Mouse (Mus musculus): ENCODE results near the gene Wipf1.
"Not testable (repeated sequence)": the region's sequence is repeated elsewhere in the genome, so short reads cannot be mapped to it uniquely, and the experiment has no call there.

Wipf1 gene

DNA sequence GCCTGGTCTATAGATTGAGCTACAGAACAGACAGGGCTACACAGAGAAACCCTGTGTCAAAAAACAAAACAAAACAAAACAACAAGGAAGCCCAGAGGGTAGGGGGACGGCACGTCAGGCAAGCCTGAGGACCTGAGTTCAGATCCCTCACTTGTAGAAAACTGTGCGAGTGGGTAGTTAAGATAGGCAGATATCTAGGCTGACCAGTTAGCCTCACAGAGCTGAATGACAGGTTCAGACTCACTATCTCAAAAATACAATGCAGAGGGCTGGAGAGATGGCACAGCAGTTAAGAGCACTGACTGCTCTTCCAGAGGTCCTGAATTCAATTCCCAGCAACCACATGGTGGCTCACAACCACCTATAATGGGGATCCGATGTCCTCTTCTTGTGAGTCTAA lies 23.2 kb downstream of the Wipf1 start:
- not testable (repeated sequence) for DNase-seq (ENCODE audit: low spot score)

DNA sequence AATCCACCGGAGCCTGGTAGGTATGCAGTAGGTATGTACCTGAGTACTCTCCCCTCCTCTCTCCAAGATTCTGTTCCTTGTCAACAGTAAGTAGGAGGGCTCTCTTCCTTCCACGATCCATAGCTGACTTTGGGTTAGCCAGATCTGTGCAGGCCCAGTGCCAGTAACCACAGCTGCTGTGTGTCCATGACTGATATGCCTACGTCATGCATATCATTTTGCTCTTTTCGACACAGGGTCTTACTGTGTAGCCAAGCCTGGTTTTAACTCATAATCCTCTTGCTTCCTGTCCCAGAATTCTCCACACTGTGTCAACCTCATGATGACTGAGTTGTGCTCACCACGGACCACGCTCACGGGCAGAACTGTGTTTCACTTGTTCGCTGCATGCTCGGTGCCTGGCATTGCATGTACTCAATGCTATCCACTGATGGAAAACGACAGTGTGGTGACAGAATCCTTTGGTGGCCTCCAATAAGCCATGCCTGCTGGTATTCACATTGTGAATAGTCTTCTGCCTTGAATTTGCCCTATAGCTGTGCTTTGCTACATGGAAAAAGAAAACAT lies 26.6 kb downstream of the Wipf1 start:
- no peak for DNase-seq (ENCODE audit: low spot score)

DNA sequence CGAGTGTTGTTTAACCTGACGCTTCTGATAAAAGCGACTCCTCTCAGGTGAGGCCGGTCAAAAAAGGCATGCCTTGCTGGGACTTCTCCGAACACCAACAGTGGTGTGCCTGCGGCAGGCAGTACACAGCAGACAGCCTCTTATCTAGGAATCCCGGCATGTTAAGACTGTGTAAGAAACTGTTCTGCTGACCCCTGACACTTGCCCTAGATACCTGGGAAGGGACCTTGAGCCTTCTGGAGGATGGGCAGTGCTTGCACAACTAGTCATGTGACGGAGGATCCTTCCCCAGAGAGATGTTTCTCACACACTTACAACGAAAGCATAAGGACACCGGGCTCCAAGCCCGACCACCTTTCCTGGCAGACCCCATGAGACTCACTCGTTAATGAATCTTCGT lies 28.7 kb downstream of the Wipf1 start:
- no peak for DNase-seq (ENCODE audit: low spot score)

DNA sequence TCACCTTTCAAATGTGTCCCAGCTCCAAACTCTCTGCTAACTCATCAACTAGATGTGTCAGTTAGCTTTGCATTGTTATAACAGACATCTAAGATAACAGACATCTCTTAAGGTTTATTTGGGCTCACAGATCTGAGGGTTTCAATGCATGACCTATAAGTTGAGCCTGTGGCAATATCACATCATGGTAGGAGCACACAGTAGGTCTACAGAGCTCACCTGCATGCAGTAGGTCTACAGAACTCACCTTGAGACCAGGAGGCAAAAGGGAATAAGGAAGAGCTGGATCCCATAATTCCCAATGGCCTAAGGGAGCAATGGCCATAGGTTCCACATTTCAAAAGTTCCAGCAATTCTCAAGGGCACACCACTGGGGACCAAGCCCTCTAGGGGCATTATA lies 31.2 kb downstream of the Wipf1 start:
- no peak for DNase-seq (ENCODE audit: low spot score)

DNA sequence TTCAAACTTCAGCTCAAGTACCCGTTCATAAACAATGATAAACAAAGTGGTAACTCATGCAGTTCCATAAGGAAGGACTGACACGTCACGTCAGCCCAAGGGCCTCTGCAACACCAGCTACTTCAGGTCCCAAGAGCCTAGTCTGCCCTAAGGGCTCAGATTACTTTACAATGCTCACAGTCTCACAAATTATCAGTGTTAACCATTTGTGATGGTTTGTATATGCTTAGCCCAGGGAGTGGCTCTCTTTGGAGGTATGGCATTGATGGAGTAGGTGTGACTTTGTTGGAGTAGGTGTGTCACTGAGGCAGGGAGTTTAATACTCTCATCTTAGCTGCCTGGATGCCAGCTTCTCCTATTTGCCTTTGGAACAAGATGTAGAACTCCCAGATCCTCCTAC lies 32.0 kb downstream of the Wipf1 start:
- DNase-seq (ENCODE audit: low spot score): no peak

DNA sequence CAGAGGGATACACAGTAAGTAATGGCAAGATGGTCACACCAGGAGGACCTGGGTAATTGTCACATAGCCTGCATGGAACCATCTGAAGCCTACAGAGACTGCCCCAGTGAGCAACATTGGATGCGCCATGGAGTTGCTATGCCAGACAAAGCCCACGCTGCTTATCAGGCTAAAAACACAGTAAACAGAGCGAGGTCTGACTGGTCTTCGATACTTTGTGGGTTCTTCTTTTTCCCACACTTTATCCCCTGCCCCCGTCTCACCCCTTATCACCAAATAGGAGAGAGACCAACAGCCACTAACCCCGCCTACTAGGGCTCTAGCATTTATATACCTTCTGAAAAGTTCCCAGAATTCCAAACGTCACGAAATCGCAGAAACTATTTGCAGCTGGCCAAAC lies 32.6 kb downstream of the Wipf1 start:
- DNase-seq (ENCODE audit: low spot score): no peak

DNA sequence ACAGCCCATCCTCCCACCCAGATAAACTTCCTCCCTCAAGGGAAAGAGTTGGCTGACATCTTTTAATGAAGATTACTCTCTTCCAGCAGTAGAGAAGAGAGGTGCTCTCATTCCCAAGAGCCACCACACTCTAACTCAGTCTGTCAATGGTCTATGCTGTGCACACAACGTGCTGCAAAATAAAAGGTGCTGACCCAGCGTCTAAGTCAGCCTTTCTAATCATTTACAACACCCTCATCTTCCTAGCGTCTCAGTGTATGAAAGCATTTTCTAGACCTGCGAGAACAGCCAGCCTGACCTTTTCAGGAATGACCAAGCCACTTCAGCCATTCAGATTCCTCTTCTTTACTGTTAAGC lies 33.2 kb downstream of the Wipf1 start:
- DNase-seq (ENCODE audit: low spot score): no peak

DNA sequence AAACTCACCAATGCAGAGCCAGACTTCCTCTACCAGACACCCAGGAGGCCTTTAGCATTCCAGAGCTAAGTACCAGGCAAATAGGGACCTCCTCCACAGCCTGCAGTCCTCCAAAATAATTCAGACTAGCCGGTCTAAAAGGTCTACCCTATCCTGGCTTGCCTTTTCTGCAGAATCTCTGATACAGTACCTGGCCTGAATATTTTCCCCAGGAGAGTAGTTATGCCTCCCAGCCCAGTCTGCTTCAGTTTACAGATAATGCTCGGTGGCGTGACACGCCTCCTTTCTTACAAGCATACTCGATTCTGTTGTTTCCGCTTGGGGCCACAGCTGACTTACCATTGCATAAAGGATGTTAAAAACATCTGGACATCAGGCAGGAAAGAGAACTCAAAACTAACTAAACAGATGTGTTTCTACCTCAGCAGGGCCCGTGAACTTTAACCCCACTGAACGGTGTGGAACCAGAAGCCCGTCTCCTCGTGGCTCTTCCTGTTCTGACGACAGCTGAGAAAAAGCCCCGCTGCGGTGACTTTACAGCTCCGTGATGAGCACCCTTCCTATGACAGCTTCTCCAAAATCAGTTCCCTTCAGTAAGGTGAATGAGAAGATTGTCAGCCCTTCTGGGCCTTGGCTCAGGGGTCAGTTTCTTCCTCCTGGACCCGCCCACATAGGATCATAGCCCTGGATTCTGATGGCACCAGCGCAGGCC lies 33.8 kb downstream of the Wipf1 start:
- DNase-seq (ENCODE audit: low spot score): no peak

DNA sequence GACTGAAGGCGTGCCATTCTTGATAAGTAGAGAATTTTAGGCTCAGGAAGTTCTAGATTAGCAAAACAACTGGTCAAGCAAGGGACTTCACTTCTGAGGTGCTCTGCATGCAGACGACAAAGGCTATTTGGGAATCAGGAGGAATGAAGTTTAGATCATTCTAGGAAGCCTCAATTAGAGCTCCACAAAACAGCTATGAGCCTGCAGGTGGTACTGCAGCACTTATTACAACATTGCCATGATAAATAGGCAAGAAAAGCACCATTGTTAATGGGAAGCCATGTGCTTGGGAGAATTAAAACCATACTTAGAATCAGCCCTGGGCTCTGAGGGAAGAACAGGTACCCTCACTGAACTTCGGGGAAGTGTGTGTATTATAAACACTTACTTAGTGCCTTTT lies 36.0 kb downstream of the Wipf1 start:
- DNase-seq (ENCODE audit: low spot score): no peak

DNA sequence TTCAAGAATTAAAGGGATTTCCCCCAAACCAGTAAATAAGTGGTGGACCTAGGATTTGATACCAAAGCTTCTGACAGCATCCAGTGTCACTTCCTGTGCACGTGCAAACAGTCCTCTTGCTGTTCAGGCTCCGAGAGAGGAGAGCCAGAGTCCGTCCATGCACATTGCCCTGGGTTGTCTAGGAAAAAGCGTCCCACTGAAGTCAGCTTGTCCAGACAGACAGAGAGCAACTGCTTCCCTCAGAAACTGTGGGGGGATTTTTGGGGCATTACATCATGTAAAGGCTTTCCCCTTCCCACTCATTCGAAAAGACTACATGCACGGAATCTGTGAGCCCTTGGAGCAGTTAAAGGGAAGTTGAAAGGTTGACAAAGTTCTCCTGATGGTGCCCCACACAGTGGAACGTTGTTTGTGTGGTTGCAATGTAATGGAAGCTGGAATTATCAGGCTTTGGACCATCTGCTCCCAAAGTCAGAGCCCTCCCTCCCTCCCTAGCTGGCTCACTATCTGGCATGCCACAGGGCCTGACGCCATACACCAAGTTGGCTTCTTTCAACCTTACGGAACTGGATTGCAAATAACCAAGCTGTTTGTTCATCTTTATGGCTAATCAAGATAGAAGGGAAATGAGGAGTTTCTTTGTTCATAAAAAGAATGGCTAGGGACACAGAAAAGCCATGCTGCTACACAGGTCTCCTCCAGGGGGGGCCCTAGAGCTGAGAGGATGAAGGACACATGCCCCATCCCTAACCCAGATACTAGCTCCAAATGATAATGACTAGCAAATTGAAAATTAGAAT lies 37.9 kb downstream of the Wipf1 start:
- DNase-seq (ENCODE audit: low spot score): no peak

DNA sequence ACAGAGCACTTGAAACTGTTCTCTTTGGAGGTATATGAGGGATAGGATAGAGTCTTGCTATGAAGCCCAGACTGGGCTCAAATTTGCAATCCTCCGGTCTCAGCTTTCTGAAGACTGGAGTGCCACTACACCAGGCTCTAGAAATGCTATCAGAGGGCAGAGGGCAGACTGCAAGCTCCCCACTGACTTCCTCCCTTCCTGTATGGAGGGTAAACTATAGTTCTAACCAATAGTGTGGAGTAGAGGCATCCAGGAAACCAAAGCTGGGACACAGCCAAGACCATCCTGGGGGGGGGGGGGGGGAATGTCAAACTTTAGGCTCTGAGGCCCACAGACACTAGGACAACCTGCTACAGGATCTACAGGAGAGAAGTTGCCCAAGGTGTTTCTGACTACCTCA lies 39.1 kb downstream of the Wipf1 start:
- no peak for DNase-seq (ENCODE audit: low spot score)

DNA sequence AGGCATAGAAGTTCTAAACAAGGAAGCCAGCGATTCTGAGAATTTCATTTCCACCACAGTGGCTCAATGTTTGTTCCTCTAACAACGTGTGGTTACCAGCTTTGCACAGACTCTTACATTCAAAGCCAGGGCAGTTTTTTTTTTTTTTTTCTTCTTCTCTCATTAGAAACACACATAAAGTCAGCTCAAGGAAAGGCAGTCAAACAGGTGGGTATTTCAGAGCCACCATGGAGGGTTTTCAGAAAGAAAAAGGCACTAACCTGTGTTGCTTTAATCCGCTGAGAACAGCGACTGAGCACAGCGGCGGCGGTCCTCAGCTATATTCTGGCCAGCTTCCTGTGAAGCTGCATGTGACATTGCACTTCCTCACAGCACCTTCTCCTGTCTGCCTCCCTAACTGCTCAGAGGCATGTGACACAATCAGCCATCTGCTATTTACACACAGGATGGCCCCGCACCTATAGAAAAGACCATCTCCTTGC lies 43.4 kb downstream of the Wipf1 start:
- DNase-seq (ENCODE audit: low spot score): no peak

DNA sequence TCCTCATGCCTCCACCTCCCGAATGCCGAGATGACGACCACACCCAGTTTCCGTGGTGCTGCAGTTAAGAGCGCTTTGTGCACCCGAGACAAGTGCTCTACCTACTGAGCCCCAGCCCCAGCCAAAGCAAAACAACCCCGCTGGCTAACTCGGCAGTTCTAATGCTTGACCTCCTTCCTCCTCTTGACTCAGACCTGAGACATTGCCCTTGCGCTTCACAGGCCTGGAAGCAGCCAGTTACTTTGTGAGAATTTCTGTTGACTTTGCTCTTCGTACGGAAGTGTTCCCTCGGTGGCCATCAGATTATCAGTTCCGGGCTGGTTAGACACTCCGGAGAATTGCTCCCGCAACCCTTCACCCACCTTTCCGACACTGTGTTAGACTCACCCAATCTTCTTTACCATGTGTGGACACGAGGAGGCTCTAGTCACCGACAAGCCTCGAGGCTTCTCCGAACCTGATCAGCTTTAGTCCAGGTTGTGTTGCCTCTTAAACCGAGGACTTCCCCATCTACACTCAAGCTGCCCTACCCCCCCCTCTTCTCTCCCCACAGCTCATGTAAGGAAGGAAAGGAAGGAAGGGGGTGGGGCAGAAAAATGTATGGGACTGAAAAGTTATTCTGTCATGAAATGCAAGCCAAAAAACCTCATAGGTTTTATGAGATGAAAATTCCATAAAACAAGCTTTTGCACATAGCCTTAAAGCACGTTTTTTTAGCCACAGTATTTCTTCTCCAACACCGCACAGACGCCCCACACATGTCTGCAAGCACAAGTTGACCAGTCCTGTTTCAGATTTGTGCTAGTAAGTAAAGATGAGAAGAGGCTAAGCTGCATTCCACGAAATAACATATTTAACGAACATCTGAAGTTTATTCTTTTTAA lies 44.1 kb downstream of the Wipf1 start:
- no peak for DNase-seq (ENCODE audit: low spot score)

DNA sequence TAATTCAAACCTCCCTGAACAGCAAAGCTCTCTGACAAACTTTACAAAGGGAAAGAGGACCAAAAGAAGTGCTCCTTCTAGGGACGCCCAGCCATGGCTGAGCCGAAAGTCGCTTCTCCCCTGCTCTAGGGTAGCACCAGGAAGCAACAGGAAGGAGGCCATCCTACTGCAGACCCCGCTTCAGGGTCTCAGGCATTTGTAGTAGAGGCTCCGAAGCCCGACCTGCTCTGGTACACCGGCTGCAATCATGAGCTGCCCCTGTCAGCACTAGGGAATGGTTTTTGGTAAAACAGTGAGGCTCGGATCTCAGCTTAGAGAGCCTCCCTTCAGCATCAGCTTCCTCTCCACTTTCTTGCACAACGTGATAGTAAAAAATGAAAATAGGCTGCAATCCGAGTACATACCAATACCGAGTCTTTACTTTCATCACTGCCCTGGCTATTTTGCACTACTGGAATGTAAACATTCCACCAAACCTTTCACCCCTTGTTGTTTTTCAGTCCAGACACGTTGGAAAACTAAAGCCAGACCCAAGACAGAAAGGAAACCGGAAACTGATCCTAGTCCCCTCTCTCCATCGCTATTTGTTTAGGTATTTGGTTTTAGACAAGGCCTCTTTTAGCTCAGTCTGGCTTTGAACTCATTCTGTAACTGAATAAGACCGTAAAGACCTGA lies 44.8 kb downstream of the Wipf1 start:
- no peak for DNase-seq (ENCODE audit: low spot score)

DNA sequence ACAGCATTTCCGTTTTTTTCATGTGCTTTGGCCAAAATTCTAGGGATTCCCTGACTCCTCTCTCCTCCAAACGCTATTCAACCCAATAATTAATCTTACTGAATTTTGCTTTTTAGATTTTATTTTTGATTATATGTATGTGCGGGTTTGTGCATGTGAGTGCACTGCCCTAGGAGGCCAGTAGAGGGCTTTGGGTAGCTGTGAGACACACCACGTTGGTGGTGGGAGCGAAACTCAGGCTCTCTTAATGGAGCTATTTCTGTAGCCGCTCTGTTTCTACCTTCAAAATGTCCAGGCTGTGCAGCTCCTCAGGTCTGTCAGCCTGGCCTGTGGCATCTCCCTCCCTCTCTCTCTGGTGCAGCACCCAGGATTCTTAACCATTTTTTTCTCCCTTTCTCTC lies 50.7 kb downstream of the Wipf1 start:
- no peak for DNase-seq (ENCODE audit: low spot score)

DNA sequence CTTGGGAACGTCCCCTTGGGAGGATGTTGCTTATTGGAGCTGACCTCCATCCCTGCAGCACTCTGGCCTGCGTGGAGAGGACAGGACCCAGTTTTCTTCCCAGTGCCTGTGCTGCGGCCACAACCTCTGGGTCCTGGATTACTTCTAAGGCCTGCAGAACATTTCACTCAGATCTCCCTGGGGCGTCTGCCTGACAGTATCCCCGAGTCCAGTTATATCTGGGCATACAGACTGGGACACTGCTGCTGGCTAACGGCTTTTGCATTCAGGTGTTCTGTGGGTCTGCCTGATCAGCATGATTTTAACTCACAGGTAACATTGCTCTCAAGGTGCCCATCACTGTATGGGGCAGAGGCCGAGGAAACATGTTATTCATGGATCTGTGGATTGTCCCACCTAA lies 52.0 kb downstream of the Wipf1 start:
- DNase-seq (ENCODE audit: low spot score): no peak

DNA sequence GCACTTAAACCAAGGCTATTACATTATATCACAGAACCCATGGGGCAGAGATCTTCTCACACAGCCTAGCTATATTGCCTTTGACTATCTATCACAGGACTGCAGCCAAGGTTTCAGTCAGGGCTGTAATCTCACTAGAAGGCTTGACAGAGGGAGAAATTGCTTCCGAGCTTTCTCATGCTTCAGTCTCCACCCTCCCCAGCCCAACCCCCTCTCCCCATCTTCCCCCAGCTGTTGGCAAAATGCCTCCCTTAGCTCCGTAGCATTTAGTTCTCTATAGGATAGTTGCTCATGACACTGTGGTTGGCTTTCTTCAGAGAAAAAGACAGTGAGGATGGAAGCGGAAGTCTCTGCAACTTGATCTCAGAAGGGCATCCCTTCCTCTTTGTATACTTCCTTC lies 54.0 kb downstream of the Wipf1 start:
- no peak for DNase-seq (ENCODE audit: low spot score)

DNA sequence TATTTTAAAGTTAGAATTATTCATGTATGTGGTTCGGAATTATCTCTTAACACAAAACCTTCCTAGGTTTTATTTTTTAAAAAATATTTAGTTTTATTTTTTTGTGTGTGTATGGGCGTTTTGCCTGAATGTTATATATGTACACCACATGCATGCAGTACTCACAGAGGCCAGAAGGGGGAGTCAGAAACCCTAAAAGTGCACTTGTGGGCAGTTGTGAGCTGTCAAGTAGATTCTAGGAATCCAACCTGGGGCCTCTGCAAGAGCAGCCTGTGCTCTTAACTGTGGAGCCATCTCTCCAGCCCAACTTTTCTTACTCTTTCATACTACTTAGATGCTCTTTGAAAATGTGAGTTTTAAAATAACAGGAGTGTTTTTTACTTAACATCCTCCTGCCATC lies 57.4 kb downstream of the Wipf1 start:
- no peak for DNase-seq (ENCODE audit: low spot score)

DNA sequence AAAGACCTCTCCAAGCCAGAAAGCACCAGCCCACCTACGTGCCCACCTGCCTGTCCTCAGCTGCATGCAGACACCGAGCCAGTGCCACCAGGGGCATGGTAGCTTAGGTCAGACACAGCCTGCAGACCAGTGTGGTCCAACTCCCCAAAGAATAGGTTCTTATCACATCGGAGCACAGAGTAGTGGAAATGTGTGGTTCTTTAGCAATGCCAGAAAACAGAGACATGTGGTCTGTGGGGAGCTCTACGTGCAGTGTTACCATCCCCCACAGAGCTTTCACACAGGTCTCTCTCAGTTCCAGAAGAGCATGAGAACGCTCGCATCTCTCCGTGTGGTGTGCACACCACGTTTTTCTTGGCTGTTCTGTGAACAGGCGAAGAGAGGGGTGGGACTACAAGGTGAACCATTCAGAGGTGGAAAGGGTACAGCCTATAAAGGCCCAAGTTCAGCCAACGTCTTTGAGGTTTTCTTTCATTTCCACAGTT lies 59.3 kb downstream of the Wipf1 start:
- DNase-seq (ENCODE audit: low spot score): no peak

DNA sequence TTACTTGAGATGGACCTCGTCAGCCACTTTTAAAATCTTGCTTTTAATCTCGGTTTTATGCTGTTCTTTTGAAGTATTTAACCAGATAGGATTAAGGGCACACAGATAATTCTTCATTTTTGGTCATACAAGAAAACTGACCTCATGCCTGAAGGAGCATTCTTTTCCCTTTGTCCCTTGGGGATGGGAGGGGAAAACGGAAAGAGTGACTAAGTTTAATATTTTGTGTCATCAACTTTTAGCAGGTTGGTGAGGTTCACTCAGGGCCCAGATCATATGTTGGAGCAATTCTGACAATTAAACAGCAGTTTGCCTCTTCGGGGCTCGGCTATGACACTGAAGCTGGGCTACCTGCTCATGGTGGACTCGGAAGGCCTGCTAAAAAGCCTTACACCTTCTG lies 60.0 kb downstream of the Wipf1 start:
- no peak for DNase-seq (ENCODE audit: low spot score)

DNA sequence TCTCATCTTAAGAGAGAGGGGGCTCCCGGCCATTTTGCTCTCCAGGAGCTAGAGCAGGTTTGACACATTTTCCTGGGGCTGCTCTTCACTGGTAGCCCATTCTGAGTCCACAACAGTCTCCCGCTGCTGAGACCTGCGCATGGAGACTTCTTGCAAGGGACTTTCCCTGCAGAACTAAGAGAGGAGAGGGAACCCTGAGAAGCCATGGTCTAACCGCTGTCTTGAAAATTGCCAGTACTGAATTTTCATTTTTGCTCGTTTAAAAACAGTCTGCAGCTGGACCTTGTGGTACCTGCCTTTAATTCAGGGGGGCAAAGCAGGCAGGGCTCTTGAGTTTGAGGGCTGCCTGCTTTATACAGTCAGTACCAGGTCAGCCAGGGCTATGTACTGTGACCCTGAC lies 60.5 kb downstream of the Wipf1 start:
- DNase-seq (ENCODE audit: low spot score): no peak

All from urinary bladder, postnatal 10 days (tissue).